Mouse (Mus musculus) cerebellum, adult 9-10 months (tissue): ENCODE data around the gene Ak2.
A peak's percentile ranks its signal among the peaks of the same experiment; 100 is the strongest.

Source experiments
- DNase-seq: peaks from one replicate; pipeline ENCODE4 v3.0.0; 2022

The Ak2 gene

DNA sequence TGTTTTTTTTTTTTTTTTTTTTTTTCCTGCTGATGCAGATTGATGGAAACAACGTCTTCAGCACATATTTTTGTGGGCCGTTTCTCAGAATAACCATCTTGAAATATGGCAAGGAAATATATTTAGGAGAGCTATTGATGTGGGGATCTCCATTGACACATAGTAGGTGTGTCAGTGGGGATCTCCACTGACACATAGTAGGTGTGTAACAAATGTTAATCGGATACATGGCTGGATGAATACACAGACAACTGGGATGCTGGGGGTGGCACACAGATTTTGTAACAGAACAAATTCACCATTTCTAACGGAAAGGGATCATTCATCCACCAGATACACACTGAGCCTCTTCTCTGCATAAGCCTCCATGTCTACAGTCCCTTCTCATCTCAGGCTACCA is 58.6 kb downstream of the Ak2 start:
- DNase-seq: no peak

DNA sequence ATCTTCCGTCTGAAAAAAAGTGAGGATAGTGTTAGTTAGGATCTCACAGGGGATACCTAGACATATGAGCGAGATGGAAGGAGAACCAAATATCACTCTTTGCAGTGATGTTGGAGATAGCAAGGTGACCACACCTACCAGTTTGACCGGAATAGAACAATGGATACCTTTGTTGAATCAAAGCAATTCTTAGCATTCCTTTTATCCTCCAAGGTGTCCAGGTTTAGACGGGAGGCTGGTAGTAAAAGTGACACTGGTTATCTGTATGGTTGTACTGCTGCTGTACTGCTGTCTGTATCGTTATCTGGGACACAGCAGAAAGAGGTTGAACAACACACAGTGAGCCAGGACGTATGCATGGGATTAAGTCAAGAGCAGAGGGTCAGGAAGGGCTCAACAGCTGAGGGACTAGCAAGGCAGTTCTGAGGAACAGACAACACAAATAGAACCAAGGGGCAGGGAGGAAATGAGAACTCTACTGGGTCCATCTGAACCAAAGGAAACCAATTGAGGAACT is 59.2 kb downstream of the Ak2 start:
- no peak for DNase-seq

DNA sequence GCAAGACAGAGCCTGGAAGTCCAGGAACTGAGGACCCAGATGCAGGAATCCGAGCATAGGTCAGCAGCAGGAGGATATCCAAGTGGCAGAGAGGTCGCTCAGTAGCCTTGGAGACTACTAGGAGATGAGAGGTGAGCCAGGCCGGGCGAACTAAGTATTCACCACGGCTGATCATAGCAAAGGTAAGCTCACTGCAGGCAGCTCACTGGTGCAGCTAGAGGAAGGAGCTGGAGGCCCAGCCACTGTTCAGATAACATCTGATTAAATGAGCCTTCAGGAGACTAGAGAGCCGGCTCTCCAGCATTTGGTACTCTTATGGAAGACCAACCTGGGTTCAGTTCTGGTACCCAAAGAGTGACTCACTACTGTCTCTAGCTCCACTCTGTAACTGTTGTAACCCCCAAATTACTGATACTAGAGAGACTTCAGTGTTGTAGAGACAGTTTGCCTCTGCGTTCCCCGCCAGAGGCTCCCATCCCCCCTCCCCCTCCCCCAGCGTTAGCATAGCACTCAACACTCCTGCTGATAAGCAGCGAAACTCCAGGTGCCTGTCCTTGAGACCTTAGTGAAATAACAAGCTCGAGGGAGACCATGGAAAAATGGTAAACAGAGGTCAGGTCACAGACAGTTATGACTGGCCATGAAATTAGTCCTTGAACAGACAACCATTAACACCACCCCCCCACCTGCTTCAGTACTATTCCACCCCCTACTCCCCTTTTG is 59.9 kb downstream of the Ak2 start:
- DNase-seq: no peak

DNA sequence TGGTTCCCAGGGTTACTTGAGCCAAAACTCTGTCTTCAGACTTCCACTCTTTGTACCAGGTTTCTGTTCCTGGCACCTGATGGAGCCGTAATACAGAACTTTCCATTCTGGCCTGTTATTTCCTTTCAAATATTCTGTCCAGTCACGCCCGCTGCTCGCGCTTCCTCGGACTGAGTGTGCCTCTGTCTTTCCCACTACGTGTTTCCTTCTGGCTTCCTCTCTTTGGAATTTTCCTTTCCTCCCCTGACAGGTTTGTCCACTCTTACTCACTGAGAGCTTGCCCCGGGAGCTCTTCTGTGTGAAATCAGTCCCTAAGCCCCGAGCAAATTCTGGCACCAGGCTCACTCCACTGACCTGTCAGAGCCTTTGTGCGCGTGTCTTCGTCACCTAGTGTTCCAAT is 63.0 kb downstream of the Ak2 start:
- DNase-seq: no peak

DNA sequence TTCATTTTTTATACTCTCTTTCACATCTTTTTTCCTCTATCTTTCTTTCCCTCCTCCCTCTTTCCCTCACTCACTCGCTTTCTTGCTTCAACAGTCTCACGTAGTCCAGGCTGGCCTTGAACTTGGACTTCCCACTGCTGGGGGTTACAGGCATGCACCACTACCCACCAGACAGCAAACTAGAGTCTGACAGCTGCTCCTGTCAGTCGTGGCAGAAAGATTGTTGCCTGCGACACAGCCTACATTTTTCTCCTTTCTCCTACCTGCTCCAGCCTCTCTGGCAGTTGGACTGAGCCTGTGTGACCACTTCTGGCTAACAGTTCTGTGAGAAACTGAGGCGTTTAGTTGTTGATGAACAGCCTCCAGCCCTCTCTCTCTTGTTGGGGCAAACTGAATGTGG is 63.8 kb downstream of the Ak2 start:
- no peak for DNase-seq

DNA sequence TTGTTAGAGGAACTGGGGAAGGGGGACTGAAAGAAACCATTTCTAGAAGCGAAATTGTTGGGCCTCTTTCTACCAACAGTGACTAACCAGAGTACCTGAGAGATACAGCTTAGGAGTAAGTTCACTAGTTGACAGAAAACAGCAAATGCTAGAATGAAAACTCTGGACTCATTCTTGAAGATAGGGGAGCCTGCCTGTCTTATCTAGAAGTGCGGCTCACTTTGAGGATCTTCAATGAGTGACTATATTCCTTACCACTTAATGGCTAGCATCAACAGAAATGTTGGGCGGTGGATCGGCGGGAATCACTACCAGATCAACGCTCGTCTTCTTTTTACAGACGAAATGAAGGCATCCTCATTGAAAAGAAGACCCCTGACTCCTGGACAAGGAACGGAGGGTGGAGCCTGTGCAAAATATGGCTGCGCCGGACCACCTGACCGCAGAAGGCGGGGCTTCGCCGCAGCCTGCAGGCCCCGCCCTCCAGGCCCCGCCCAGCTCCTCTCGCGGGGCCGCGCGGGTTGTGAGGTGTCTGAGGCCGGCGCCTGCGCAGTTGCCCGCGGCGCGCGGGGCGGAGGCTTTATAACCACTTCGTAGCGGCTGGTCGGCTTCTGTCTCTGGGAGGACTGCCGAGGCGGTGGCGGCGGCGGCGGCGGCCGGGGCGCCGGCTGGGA is 65.9 kb downstream of the Ak2 start:
- peak; percentile 97 for DNase-seq

DNA sequence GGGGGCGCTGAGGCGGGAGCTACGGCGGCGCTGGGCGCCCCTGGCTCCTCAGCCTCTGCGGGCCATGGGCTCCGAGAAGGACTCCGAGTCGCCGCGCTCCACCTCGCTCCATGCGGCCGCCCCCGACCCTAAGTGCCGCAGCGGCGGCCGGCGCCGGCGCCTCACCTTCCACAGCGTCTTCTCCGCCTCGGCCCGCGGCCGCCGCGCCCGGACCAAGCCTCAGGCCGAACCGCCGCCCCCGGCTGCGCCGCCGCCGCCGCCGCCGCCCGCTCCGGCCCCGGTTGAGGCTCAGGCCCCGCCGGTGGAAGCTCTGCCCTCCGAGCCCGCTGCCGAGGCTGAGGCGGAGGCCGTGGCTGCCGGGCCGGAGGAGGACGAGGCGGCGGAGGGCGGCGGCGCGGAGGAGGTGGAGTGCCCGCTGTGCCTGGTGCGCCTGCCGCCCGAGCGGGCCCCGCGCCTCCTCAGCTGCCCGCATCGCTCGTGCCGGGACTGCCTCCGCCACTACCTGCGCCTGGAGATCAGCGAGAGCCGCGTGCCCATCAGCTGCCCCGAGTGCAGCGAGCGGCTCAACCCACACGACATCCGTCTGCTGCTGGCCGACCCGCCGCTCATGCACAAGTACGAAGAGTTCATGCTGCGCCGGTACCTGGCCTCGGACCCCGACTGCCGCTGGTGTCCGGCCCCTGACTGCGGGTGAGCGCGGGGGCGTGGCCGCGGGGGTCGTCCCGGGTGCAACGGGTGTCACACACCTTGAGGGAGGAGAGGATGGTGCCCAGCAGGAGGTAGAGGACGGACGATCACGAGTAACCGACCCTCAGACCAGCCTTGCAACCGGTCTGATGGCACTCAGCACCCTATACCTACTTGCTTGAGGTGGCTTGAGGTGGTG is 66.7 kb downstream of the Ak2 start, which contains the start of gene Rnf19b:
Rnf19b (plus strand) TSS at position 65 of the 886 bp plus-strand sequence.
- DNase-seq: no peak

DNA sequence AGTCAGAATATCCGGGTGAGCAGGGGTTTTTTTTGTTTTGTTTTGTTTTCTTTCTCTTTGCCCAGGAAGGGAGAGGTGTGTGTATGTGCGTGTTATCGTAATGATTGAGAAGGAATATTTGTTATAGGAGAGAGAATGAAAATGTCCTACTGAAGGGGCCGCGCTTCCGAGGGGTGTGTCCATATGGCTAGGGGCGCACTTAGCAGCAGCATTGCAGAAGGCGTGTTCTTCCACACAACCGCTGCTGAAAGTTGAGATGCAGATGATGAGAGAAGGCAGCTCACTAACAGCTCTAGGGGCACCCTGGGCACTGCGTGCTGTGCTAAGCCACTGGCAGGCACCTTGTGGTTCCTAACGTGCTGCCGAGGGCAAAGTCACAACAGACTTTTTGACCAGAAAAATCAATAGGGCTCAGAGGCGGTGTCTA is 67.4 kb downstream of the Ak2 start:
- no peak for DNase-seq

DNA sequence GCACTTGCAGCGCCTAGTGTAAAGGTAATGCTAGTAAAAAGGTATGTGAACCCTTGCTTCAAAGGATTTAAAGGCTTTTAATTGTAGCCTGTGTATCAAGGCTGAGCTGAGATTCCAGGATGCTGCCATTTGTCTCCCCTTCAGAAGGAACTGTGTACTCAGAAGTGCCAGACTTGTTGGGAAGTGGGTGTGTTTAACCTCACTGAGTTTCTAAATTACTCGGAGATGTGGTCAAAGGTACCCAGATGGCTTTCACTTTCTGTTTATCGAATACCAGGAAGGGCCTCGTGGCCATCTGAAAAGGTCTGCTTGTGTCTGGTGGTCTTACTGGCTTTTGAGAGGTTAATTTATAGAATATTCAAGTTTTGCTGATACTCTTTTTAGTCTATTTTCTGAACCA is 68.2 kb downstream of the Ak2 start:
- no peak for DNase-seq
